Comparison of ENCODE assay signal across 8 mouse cellular contexts in genomic region chr8:107519860-107520259, GRCm38 (mm10).
A peak's percentile ranks its signal among the peaks of the same experiment; 100 is the strongest.
DNase-seq lines count a peak whose midpoint lies in the region; ATAC-seq lines count a peak whose summit lies in the region.

No protein-coding gene starts in this region.

- peak; percentile 29 for DNase-seq in kidney, adult 11 months
- DNase-seq in embryonic facial prominence, embryonic 10.5 days (ENCODE audit: low spot score) = peak; percentile 70
- peak; percentile 45 to 61 for DNase-seq in kidney, postnatal 25 days
- DNase-seq in retina, postnatal 1 day = peak; percentile 85
- no peak for DNase-seq in cerebellum, adult 11 months
- DNase-seq in layer of hippocampus, adult 9-11 months = no peak

- H3K9ac ChIP-seq in kidney, embryonic 16.5 days (replicated peaks; ENCODE audit: low read length) = no peak overlapping the region
- H3K9ac ChIP-seq in heart, embryonic 16.5 days (ENCODE audit: low read length) = no peak overlapping the region

- 8% methylated on average over 4 of the region's 4 CpGs for WGBS in kidney, embryonic 16.5 days
- 13% methylated on average over 4 of the region's 4 CpGs for WGBS in embryonic facial prominence, embryonic 10.5 days
- WGBS in heart, embryonic 16.5 days = 31% methylated on average over 4 of the region's 4 CpGs

- no peak overlapping the region for H3K4me2 ChIP-seq in kidney, embryonic 16.5 days (replicated peaks; ENCODE audit: low read depth, low read length)
- H3K4me2 ChIP-seq in heart, embryonic 16.5 days (ENCODE audit: low read depth, low read length) = no peak overlapping the region

- no peak overlapping the region for H3K27ac ChIP-seq in kidney, embryonic 16.5 days (ENCODE audit: low read length)
- H3K27ac ChIP-seq in embryonic facial prominence, embryonic 10.5 days (replicated peaks) = peak overlapping the region; percentile 52; the same call in 1 of the 2 replicates
- H3K27ac ChIP-seq in heart, embryonic 16.5 days (ENCODE audit: low read length) = peak overlapping the region; percentile 35; the same call in 1 of the 2 replicates

- peaks cover 7% of the 10 kb centered on the region for H3K4me1 ChIP-seq in kidney, embryonic 16.5 days (ENCODE audit: insufficient read depth, low read length)
- peaks cover 22% of the 10 kb centered on the region for H3K4me1 ChIP-seq in embryonic facial prominence, embryonic 10.5 days
- peaks cover 3% of the 10 kb centered on the region; the same call in 1 of the 2 replicates for H3K4me1 ChIP-seq in heart, embryonic 16.5 days (ENCODE audit: control insufficient read depth, insufficient read depth, low read length)

- H3K36me3 ChIP-seq in kidney, embryonic 16.5 days (ENCODE audit: insufficient read depth, low read length) = peaks cover 7% of the 10 kb centered on the region
- H3K36me3 ChIP-seq in embryonic facial prominence, embryonic 10.5 days (replicated peaks) = peaks cover 19% of the 10 kb centered on the region
- peaks cover 4% of the 10 kb centered on the region; the same call in 1 of the 2 replicates for H3K36me3 ChIP-seq in heart, embryonic 16.5 days (ENCODE audit: control insufficient read depth, insufficient read depth)

- ATAC-seq in kidney, embryonic 16.5 days (ENCODE audit: low FRiP score, low TSS enrichment) = no peak
- peak; percentile 28; the same call in 1 of the 2 replicates for ATAC-seq in heart, embryonic 16.5 days (replicated peaks; ENCODE audit: extremely low read depth, insufficient read depth, low FRiP score)

- H3K9me3 ChIP-seq in kidney, embryonic 16.5 days (ENCODE audit: low read length) = no peaks in the 10 kb centered on the region
- H3K9me3 ChIP-seq in embryonic facial prominence, embryonic 10.5 days = no peaks in the 10 kb centered on the region
- H3K9me3 ChIP-seq in heart, embryonic 16.5 days (replicated peaks; ENCODE audit: control insufficient read depth, low read length) = no peaks in the 10 kb centered on the region

- no peak overlapping the region for H3K4me3 ChIP-seq in kidney, embryonic 16.5 days (ENCODE audit: low read length)
- H3K4me3 ChIP-seq in embryonic facial prominence, embryonic 10.5 days = no peak overlapping the region
- no peak overlapping the region for H3K4me3 ChIP-seq in heart, embryonic 16.5 days (ENCODE audit: low read length)

- no peaks in the 10 kb centered on the region for H3K27me3 ChIP-seq in kidney, embryonic 16.5 days (ENCODE audit: insufficient read depth, low read length)
- H3K27me3 ChIP-seq in embryonic facial prominence, embryonic 10.5 days (replicated peaks; ENCODE audit: low read depth, poor library complexity, severe bottlenecking) = no peaks in the 10 kb centered on the region
- H3K27me3 ChIP-seq in heart, embryonic 16.5 days (ENCODE audit: control insufficient read depth, insufficient read depth, low read length) = no peaks in the 10 kb centered on the region

Comparison
In these comparisons a context has a peak if more than half of its experiments do, and no peak if none do; other contexts are left out.
1. DNase-seq: peak in kidney, adult 11 months (single experiment), embryonic facial prominence, embryonic 10.5 days (single experiment), kidney, postnatal 25 days (2 of 2) and retina, postnatal 1 day (single experiment); none in cerebellum, adult 11 months (single experiment) and layer of hippocampus, adult 9-11 months (single experiment).